Comparison of ENCODE assay signal across 9 mouse cellular contexts in the genomic region with DNA sequence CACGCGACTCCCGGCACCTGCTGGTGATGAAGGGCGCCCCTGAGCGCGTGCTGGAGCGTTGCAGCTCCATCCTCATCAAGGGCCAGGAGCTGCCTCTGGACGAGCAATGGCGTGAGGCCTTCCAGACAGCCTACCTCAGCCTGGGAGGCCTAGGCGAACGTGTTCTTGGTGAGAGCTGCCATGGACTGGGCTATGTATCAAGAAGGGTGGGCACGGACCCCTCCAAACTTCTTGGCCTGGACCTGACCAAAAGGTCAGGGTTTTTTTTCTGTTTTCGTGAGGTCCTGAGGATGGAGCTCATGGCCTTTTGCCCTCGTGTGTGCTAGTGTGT. TPM values are rescaled to one million over a fixed set of nuclear protein-coding genes. Genes with fewer than 3 reads are reported as not detected.
DNase-seq lines count a peak whose midpoint lies in the region; ATAC-seq and TF ChIP-seq lines count a peak whose summit lies in the region.
"Had no signal": no experiment of that assay in that cellular context is flagged by ENCODE, and none has a peak within 500 bp of the region (broad histone marks: within the 10 kb centered on the region; RNA-seq: fewer than 3 reads in every experiment).

No protein-coding gene starts in this region.

- intact Hi-C loops in left cerebral cortex, postnatal 4 days (cut with DNase I) = no loop called here

- no peak; the same call in 1 of the 2 replicates for ATAC-seq in heart, embryonic 15.5 days (replicated peaks; ENCODE audit: insufficient number of reproducible peaks, insufficient read depth, low FRiP score, low read depth)
- ATAC-seq in hindbrain, embryonic 13.5 days (ENCODE audit: low FRiP score) = no peak; the same call in 1 of the 2 replicates
- no peak for ATAC-seq in midbrain, embryonic 11.5 days (ENCODE audit: low FRiP score)

- 10% methylated on average over 14 of the region's 14 CpGs for WGBS in heart, embryonic 15.5 days
- 24% methylated on average over 14 of the region's 14 CpGs for WGBS in bone marrow, adult 2 months
- WGBS in hindbrain, embryonic 13.5 days = 6% methylated on average over 14 of the region's 14 CpGs
- WGBS in midbrain, embryonic 11.5 days = 8% methylated on average over 14 of the region's 14 CpGs

- no peaks in the 10 kb centered on the region for H3K36me3 ChIP-seq in heart, embryonic 15.5 days
- H3K36me3 ChIP-seq in hindbrain, embryonic 13.5 days = no peaks in the 10 kb centered on the region
- H3K36me3 ChIP-seq in midbrain, embryonic 11.5 days (ENCODE audit: control insufficient read depth, insufficient read depth, low read length) = no peaks in the 10 kb centered on the region

- no peak overlapping the region for H3K9ac ChIP-seq in heart, embryonic 15.5 days
- peak overlapping the region; percentile 51; the same call in 1 of the 2 replicates for H3K9ac ChIP-seq in hindbrain, embryonic 13.5 days
- peak overlapping the region; percentile 44 for H3K9ac ChIP-seq in midbrain, embryonic 11.5 days (ENCODE audit: low read length)

- no peak for DNase-seq in heart, adult 8-10 months (ENCODE audit: low spot score)
- DNase-seq in midbrain, embryonic 11.5 days (ENCODE audit: low spot score, missing footprints) = no peak
- DNase-seq in yolk sac, embryonic 10.5 days (ENCODE audit: low spot score) = no peak
- DNase-seq in left cerebral cortex, postnatal 4 days = no peak
- DNase-seq in adrenal gland, postnatal 25 days = no peak

- no peaks in the 10 kb centered on the region for H3K9me3 ChIP-seq in heart, embryonic 15.5 days (replicated peaks)
- no peaks in the 10 kb centered on the region for H3K9me3 ChIP-seq in hindbrain, embryonic 13.5 days
- no peaks in the 10 kb centered on the region for H3K9me3 ChIP-seq in midbrain, embryonic 11.5 days (ENCODE audit: control insufficient read depth, low read length)

- no peak for TF ChIP-seq POLR2A in bone marrow, adult 2 months (IDR thresholded peaks at IDR 0.05; ENCODE audit: borderline replicate concordance, control insufficient read depth, low read depth, low read length)

- H3K4me3 ChIP-seq in heart, embryonic 15.5 days = peak overlapping the region; percentile 35
- peak overlapping the region; percentile 16 for H3K4me3 ChIP-seq in bone marrow, adult 2 months (replicated peaks; ENCODE audit: control insufficient read depth, low read depth, low read length)
- H3K4me3 ChIP-seq in hindbrain, embryonic 13.5 days = peak overlapping the region; percentile 34
- H3K4me3 ChIP-seq in midbrain, embryonic 11.5 days (ENCODE audit: low read depth, low read length) = peak overlapping the region; percentile 30

- H3K27me3 ChIP-seq in heart, embryonic 15.5 days = peaks cover 40% of the 10 kb centered on the region
- H3K27me3 ChIP-seq in hindbrain, embryonic 13.5 days = peaks cover 44% of the 10 kb centered on the region
- peaks cover 5% of the 10 kb centered on the region for H3K27me3 ChIP-seq in midbrain, embryonic 11.5 days (ENCODE audit: control insufficient read depth, insufficient read depth, low read length)

- no peak for TF ChIP-seq CTCF in bone marrow, adult 2 months (IDR thresholded peaks at IDR 0.05; ENCODE audit: control insufficient read depth, insufficient read depth, low read length)

- peak overlapping the region; percentile 64 for H3K4me2 ChIP-seq in heart, embryonic 15.5 days
- peak overlapping the region; percentile 57 for H3K4me2 ChIP-seq in hindbrain, embryonic 13.5 days
- peak overlapping the region; percentile 59 for H3K4me2 ChIP-seq in midbrain, embryonic 11.5 days

- H3K4me1 ChIP-seq in heart, embryonic 15.5 days (replicated peaks) = peaks cover 13% of the 10 kb centered on the region
- H3K4me1 ChIP-seq in bone marrow, adult 2 months (ENCODE audit: control insufficient read depth, insufficient read depth, low read length) = peaks cover 3% of the 10 kb centered on the region; the same call in 1 of the 2 replicates
- H3K4me1 ChIP-seq in hindbrain, embryonic 13.5 days (replicated peaks) = peaks cover 16% of the 10 kb centered on the region
- H3K4me1 ChIP-seq in midbrain, embryonic 11.5 days (ENCODE audit: control insufficient read depth, insufficient read depth, low read length) = peaks cover 7% of the 10 kb centered on the region

- no peak overlapping the region for H3K27ac ChIP-seq in heart, embryonic 15.5 days
- H3K27ac ChIP-seq in bone marrow, adult 2 months (ENCODE audit: control insufficient read depth, insufficient read depth, low read depth, low read length, poor library complexity) = no peak overlapping the region; the same call in 1 of the 2 replicates
- no peak overlapping the region for H3K27ac ChIP-seq in hindbrain, embryonic 13.5 days
- no peak overlapping the region for H3K27ac ChIP-seq in midbrain, embryonic 11.5 days (ENCODE audit: low read depth, low read length)

RNA-seq across cellular contexts. Expression of gene Atp4a, which starts 5.7 kb away (rescaled TPM):
- polyA plus RNA-seq in heart, embryonic 15.5 days (2015; fragmentation: Nextera tagmentation; extraction: Ambion mirVana) = 0.37 and 0.62 TPM in 2 replicates
- under 1 TPM in 3 of 4 experiments, not detected in 1; 0.09 to 0.28 (median 0.16) TPM for total RNA-seq in heart, adult 8-10 months (2022)
- polyA plus RNA-seq in bone marrow, adult 2 months (2011; ENCODE audit: insufficient read depth, insufficient read length, low replicate concordance, missing spikeins) = 0.95 TPM in 1 of 2 replicates, not detected in the other
- polyA plus RNA-seq in hindbrain, embryonic 13.5 days (2015; fragmentation: Nextera tagmentation; extraction: Ambion mirVana) = 1.2 and 1.6 TPM in 2 replicates
- 0.70 and 1.1 TPM in 2 replicates for polyA plus RNA-seq in midbrain, embryonic 11.5 days (2014; fragmentation: Nextera tagmentation; extraction: Ambion mirVana)
- 1 to 10 TPM; 4.0 to 5.1 TPM for total RNA-seq in left cerebral cortex, postnatal 4 days (2021)
- total RNA-seq in adrenal gland, postnatal 25 days (2021) = 3.6 and 3.8 TPM in 2 replicates

RNA-seq across cellular contexts. Expression of gene Tmem147, which starts 11.7 kb away (rescaled TPM):
- 167 and 172 TPM in 2 replicates for polyA plus RNA-seq in heart, embryonic 15.5 days (2015; fragmentation: Nextera tagmentation; extraction: Ambion mirVana)
- 100 to 1,000 TPM; 229 to 268 (median 258) TPM for total RNA-seq in heart, adult 8-10 months (2022)
- 49.6 and 95.6 TPM in 2 replicates for polyA plus RNA-seq in bone marrow, adult 2 months (2011; ENCODE audit: insufficient read depth, insufficient read length, low replicate concordance, missing spikeins)
- 232 and 243 TPM in 2 replicates for polyA plus RNA-seq in hindbrain, embryonic 13.5 days (2015; fragmentation: Nextera tagmentation; extraction: Ambion mirVana)
- 140 and 153 TPM in 2 replicates for polyA plus RNA-seq in midbrain, embryonic 11.5 days (2014; fragmentation: Nextera tagmentation; extraction: Ambion mirVana)
- 100 to 1,000 TPM; 130 to 146 TPM for total RNA-seq in left cerebral cortex, postnatal 4 days (2021)
- 209 TPM in 2 replicates for total RNA-seq in adrenal gland, postnatal 25 days (2021)

RNA-seq across cellular contexts. Expression of gene 2200002J24Rik, which starts 19.0 kb away (rescaled TPM):
- polyA plus RNA-seq in heart, embryonic 15.5 days (2015; fragmentation: Nextera tagmentation; extraction: Ambion mirVana) = 1.0 and 1.4 TPM in 2 replicates
- total RNA-seq in heart, adult 8-10 months (2022) = under 1 TPM in 1 of 4 experiments, not detected in 3; 0.82 TPM
- not detected in 2 replicates for polyA plus RNA-seq in bone marrow, adult 2 months (2011; ENCODE audit: insufficient read depth, insufficient read length, low replicate concordance, missing spikeins)
- not detected in 2 replicates for polyA plus RNA-seq in hindbrain, embryonic 13.5 days (2015; fragmentation: Nextera tagmentation; extraction: Ambion mirVana)
- polyA plus RNA-seq in midbrain, embryonic 11.5 days (2014; fragmentation: Nextera tagmentation; extraction: Ambion mirVana) = not detected in 2 replicates
- not detected for total RNA-seq in left cerebral cortex, postnatal 4 days (2021)
- total RNA-seq in adrenal gland, postnatal 25 days (2021) = 5.5 and 11.1 TPM in 2 replicates
- total RNA-seq: heart, postnatal 36 days had no signal

RNA-seq across cellular contexts. Expression of gene Gapdhs, which starts 25.8 kb away (rescaled TPM):
- 0.13 TPM in 1 of 2 replicates, not detected in the other for polyA plus RNA-seq in heart, embryonic 15.5 days (2015; fragmentation: Nextera tagmentation; extraction: Ambion mirVana)
- total RNA-seq in heart, adult 8-10 months (2022) = not detected
- polyA plus RNA-seq in bone marrow, adult 2 months (2011; ENCODE audit: insufficient read depth, insufficient read length, low replicate concordance, missing spikeins) = not detected in 2 replicates
- polyA plus RNA-seq in hindbrain, embryonic 13.5 days (2015; fragmentation: Nextera tagmentation; extraction: Ambion mirVana) = 1.3 and 1.7 TPM in 2 replicates
- polyA plus RNA-seq in midbrain, embryonic 11.5 days (2014; fragmentation: Nextera tagmentation; extraction: Ambion mirVana) = 0.19 and 0.48 TPM in 2 replicates
- total RNA-seq in left cerebral cortex, postnatal 4 days (2021) = not detected
- not detected in 2 replicates for total RNA-seq in adrenal gland, postnatal 25 days (2021)
- total RNA-seq: heart, postnatal 36 days had no signal

RNA-seq across cellular contexts. Expression of gene Sbsn, which starts 33.6 kb away (rescaled TPM):
- polyA plus RNA-seq in heart, embryonic 15.5 days (2015; fragmentation: Nextera tagmentation; extraction: Ambion mirVana) = 1.2 and 1.5 TPM in 2 replicates
- total RNA-seq in heart, adult 8-10 months (2022) = 1 to 10 TPM; 1.3 to 4.6 (median 3.0) TPM
- polyA plus RNA-seq in bone marrow, adult 2 months (2011; ENCODE audit: insufficient read depth, insufficient read length, low replicate concordance, missing spikeins) = 3.5 and 6.4 TPM in 2 replicates
- 1.3 and 1.7 TPM in 2 replicates for polyA plus RNA-seq in hindbrain, embryonic 13.5 days (2015; fragmentation: Nextera tagmentation; extraction: Ambion mirVana)
- 0.54 and 1.1 TPM in 2 replicates for polyA plus RNA-seq in midbrain, embryonic 11.5 days (2014; fragmentation: Nextera tagmentation; extraction: Ambion mirVana)
- total RNA-seq in left cerebral cortex, postnatal 4 days (2021) = 10 to 100 TPM in 1 of 2 experiments, 1 to 10 TPM in 1; 8.5 to 12.2 TPM
- total RNA-seq in adrenal gland, postnatal 25 days (2021) = 310 and 338 TPM in 2 replicates
